Mouse (Mus musculus) lung, postnatal 0 days (tissue): ENCODE measurements around the gene Ticrr. TPM values are rescaled to one million over a fixed set of nuclear protein-coding genes. Genes with fewer than 3 reads are reported as not detected.

ENCODE experiments used
- ATAC-seq: fragments of 200-750 bp; cut with Nextera tagmentation; 2 replicates; pipeline ENCODE4 v1.8.0; 2017; ENCODE audit warnings: moderate library complexity
- DNase-seq: peaks from one replicate; pipeline ENCODE4 v3.0.0-alpha.2; 2016; ENCODE audit warnings: low spot score
- H3K27ac ChIP-seq: fragments of 300-500 bp; sonication (generic); 2 replicates; pipeline ENCODE4 v1.5.1; 2014; ENCODE audit warnings: antibody characterized with exemption, mild to moderate bottlenecking, low read length, mixed read lengths
- H3K27me3 ChIP-seq: fragments of 300-500 bp; sonication (generic); replicated peaks from 2 replicates; pipeline ENCODE4 v1.6.1; 2014; ENCODE audit warnings: low read length, mixed read lengths; ENCODE audit not compliant: insufficient read depth
- H3K36me3 ChIP-seq: fragments of 300-500 bp; sonication (generic); 2 replicates; pipeline ENCODE4 v1.6.1; 2014; ENCODE audit warnings: low read length, mixed read lengths; ENCODE audit not compliant: insufficient read depth
- H3K4me1 ChIP-seq: fragments of 300-500 bp; sonication (generic); 2 replicates; pipeline ENCODE4 v1.6.1; 2014; ENCODE audit warnings: antibody characterized with exemption, low read depth, low read length, mixed read lengths; ENCODE audit not compliant: insufficient read depth
- H3K4me2 ChIP-seq: fragments of 300-500 bp; sonication (generic); replicated peaks from 2 replicates; pipeline ENCODE4 v1.6.1; 2014; ENCODE audit warnings: low read depth, mild to moderate bottlenecking, low read length, moderate library complexity, mixed read lengths
- H3K4me3 ChIP-seq: fragments of 300-500 bp; sonication (generic); 2 replicates; pipeline ENCODE4 v1.5.1; 2014; ENCODE audit warnings: low read depth, low read length
- H3K9ac ChIP-seq: fragments of 300-500 bp; sonication (generic); replicated peaks from 2 replicates; pipeline ENCODE4 v1.6.1; 2014; ENCODE audit warnings: low read depth, mild to moderate bottlenecking
- H3K9me3 ChIP-seq: fragments of 300-500 bp; sonication (generic); 2 replicates; pipeline ENCODE4 v1.6.1; 2016; ENCODE audit warnings: low read length, mixed read lengths
- CTCF ChIP-seq: IDR thresholded peaks from 2 replicates; pipeline ENCODE4 v1.5.1; 2016; ENCODE audit warnings: antibody characterized with exemption, mild to moderate bottlenecking
- EP300 ChIP-seq: IDR thresholded peaks from 2 replicates; pipeline ENCODE4 v1.6.1; 2016; ENCODE audit warnings: antibody characterized with exemption, mild to moderate bottlenecking, control low read depth
- WGBS: fragments of 180-500 bp; shearing (Covaris S2); extraction: QIAGEN DNeasy Blood & Tissue Kit; methylation state at CpG from one replicate; pipeline ENCODE4 v1.1.7; 2014; 5-methylcytosine and 5-hydroxymethylcytosine counted together
- polyA plus RNA-seq: library from polyadenylated mRNA; unstranded; fragments of >200 nt; fragmentation: Nextera tagmentation; extraction: Ambion mirVana; gene quantifications from 2 replicates; pipeline ENCODE4 v1.2.1, GENCODE M21; 2015

The Ticrr gene
- polyA plus RNA-seq, 1 experiment from 2014 or later = 0.35 TPM

- Histone ChIP-seq H3K4me3 (no peak overlapping the region), H3K27me3 (no peaks in the 10 kb centered on the region), H3K9me3 (no peaks in the 10 kb centered on the region), H3K9ac (no peak overlapping the region), H3K4me1 (no peaks in the 10 kb centered on the region), H3K4me2 (no peak overlapping the region), H3K36me3 (peaks cover 6% of the 10 kb centered on the region; the same call in 1 of the 2 replicates), H3K27ac (no peak overlapping the region)
- TF ChIP-seq CTCF = peak; percentile 25; the same call in 1 of the 2 replicates
- TF ChIP-seq EP300 = no peak
- ATAC-seq = no peak
- DNase-seq = no peak
Measured at GRCm38 (mm10) chr7:79666690-79667089, 6.7 kb downstream of the Ticrr start.

GRCm38 (mm10) chr7:79670900-79671604 lies 11.1 kb downstream of the Ticrr start:
- no peaks in the 10 kb centered on the region for H3K9me3 ChIP-seq
- H3K4me1 ChIP-seq = no peaks in the 10 kb centered on the region
- no peak for TF ChIP-seq CTCF
- H3K36me3 ChIP-seq = peaks cover 6% of the 10 kb centered on the region; the same call in 1 of the 2 replicates
- DNase-seq (peak; percentile 6), ATAC-seq (peak; percentile 72)
- H3K27me3 ChIP-seq = no peaks in the 10 kb centered on the region
- no peak overlapping the region for H3K4me3 ChIP-seq
- H3K9ac ChIP-seq = no peak overlapping the region
- 72% methylated on average over 4 of the region's 4 CpGs for WGBS
- no peak overlapping the region for H3K4me2 ChIP-seq
- no peak overlapping the region for H3K27ac ChIP-seq

GRCm38 (mm10) chr7:79679186-79679585 lies 19.2 kb downstream of the Ticrr start:
- H3K36me3 ChIP-seq = peaks cover 9% of the 10 kb centered on the region; the same call in 1 of the 2 replicates
- ATAC-seq (no peak), DNase-seq (peak; percentile 17)
- no peak overlapping the region for H3K27ac ChIP-seq
- TF ChIP-seq EP300 = no peak
- TF ChIP-seq CTCF = peak; percentile 55
- H3K27me3 ChIP-seq = no peaks in the 10 kb centered on the region
- H3K9ac ChIP-seq = no peak overlapping the region
- H3K4me3 ChIP-seq = no peak overlapping the region
- H3K4me2 ChIP-seq = no peak overlapping the region
- no peaks in the 10 kb centered on the region for H3K4me1 ChIP-seq
- no peaks in the 10 kb centered on the region for H3K9me3 ChIP-seq

GRCm38 (mm10) chr7:79680231-79680630 lies 20.2 kb downstream of the Ticrr start:
- WGBS = 100% methylated on average over 2 of the region's 2 CpGs
- Histone ChIP-seq H3K4me3 (no peak overlapping the region), H3K27ac (no peak overlapping the region), H3K9ac (no peak overlapping the region), H3K27me3 (no peaks in the 10 kb centered on the region), H3K4me2 (no peak overlapping the region), H3K4me1 (no peaks in the 10 kb centered on the region), H3K36me3 (peaks cover 9% of the 10 kb centered on the region; the same call in 1 of the 2 replicates), H3K9me3 (no peaks in the 10 kb centered on the region)
- DNase-seq = no peak
- ATAC-seq = no peak
- TF ChIP-seq EP300 = no peak
- TF ChIP-seq CTCF = no peak

GRCm38 (mm10) chr7:79696495-79696894 lies 36.5 kb downstream of the Ticrr start:
- ATAC-seq = no peak
- WGBS = 86% methylated on average over 8 of the region's 8 CpGs

GRCm38 (mm10) chr7:79702755-79703154 lies 42.8 kb downstream of the Ticrr start:
- Histone ChIP-seq H3K4me3 (no peak overlapping the region), H3K27me3 (no peaks in the 10 kb centered on the region), H3K4me1 (no peaks in the 10 kb centered on the region), H3K27ac (no peak overlapping the region), H3K9me3 (no peaks in the 10 kb centered on the region), H3K4me2 (no peak overlapping the region), H3K9ac (no peak overlapping the region), H3K36me3 (peaks cover 5% of the 10 kb centered on the region; the same call in 1 of the 2 replicates)
- 80% methylated on average over 16 of the region's 16 CpGs for WGBS
- no peak for DNase-seq
- ATAC-seq = no peak
- no peak for TF ChIP-seq EP300
- TF ChIP-seq CTCF = no peak

More at GRCm38 (mm10) chr7:79696495-79696894, 36.5 kb downstream of the Ticrr start:
- peak; percentile 15 for DNase-seq
- no peaks in the 10 kb centered on the region for H3K27me3 ChIP-seq
- no peaks in the 10 kb centered on the region for H3K4me1 ChIP-seq
- no peak overlapping the region for H3K4me3 ChIP-seq
- H3K9me3 ChIP-seq = no peaks in the 10 kb centered on the region
- H3K9ac ChIP-seq = no peak overlapping the region
- H3K27ac ChIP-seq = no peak overlapping the region
- H3K4me2 ChIP-seq = no peak overlapping the region
- peaks cover 13% of the 10 kb centered on the region; the same call in 1 of the 2 replicates for H3K36me3 ChIP-seq
- TF ChIP-seq EP300 (no peak), CTCF (no peak)
